Mouse (Mus musculus) embryonic facial prominence, embryonic 11.5 days (tissue): Measurements from ENCODE around the gene Lsamp. TPM values are rescaled to one million over a fixed set of nuclear protein-coding genes. Genes with fewer than 3 reads are reported as not detected.

Experiments used
- ATAC-seq: fragments of 200-750 bp; cut with Nextera tagmentation; replicated peaks from 2 replicates; pipeline ENCODE4 v1.8.0; 2017; ENCODE audit warnings: low read depth; ENCODE audit not compliant: insufficient number of reproducible peaks, low FRiP score, low TSS enrichment
- DNase-seq: peaks from one replicate; pipeline ENCODE4 v3.0.0-alpha.2; 2015; ENCODE audit warnings: low spot score
- H3K27ac ChIP-seq: fragments of 300-500 bp; sonication (generic); replicated peaks from 2 replicates; pipeline ENCODE4 v1.5.1; 2014; ENCODE audit warnings: mild to moderate bottlenecking, low read depth, low read length, control low read depth
- H3K27me3 ChIP-seq: fragments of 300-500 bp; sonication (generic); 2 replicates; pipeline ENCODE4 v1.6.1; 2014; ENCODE audit warnings: mild to moderate bottlenecking, low read length, moderate library complexity, mixed read lengths; ENCODE audit not compliant: control insufficient read depth, insufficient read depth
- H3K36me3 ChIP-seq: fragments of 300-500 bp; sonication (generic); replicated peaks from 2 replicates; pipeline ENCODE4 v1.6.1; 2014; ENCODE audit warnings: low read depth, mild to moderate bottlenecking, low read length, moderate library complexity, mixed read lengths; ENCODE audit not compliant: control insufficient read depth, insufficient read depth
- H3K4me1 ChIP-seq: fragments of 300-500 bp; sonication (generic); 2 replicates; pipeline ENCODE4 v1.6.1; 2014; ENCODE audit warnings: low read length, mixed read lengths; ENCODE audit not compliant: control insufficient read depth, insufficient read depth
- H3K4me2 ChIP-seq: fragments of 300-500 bp; sonication (generic); 2 replicates; pipeline ENCODE4 v1.6.1; 2014; ENCODE audit warnings: low read depth, mild to moderate bottlenecking, control low read depth, low read length, moderate library complexity
- H3K4me3 ChIP-seq: fragments of 300-500 bp; sonication (generic); 2 replicates; pipeline ENCODE4 v1.5.1; 2014; ENCODE audit warnings: low read depth, low read length, control low read depth
- H3K9ac ChIP-seq: fragments of 300-500 bp; sonication (generic); replicated peaks from 2 replicates; pipeline ENCODE4 v1.6.1; 2014; ENCODE audit warnings: mild to moderate bottlenecking, control low read depth, low read length
- H3K9me3 ChIP-seq: fragments of 300-500 bp; sonication (generic); replicated peaks from 2 replicates; pipeline ENCODE4 v1.6.1; 2016; ENCODE audit warnings: mild to moderate bottlenecking, low read length, inconsistent platforms, mixed read lengths; ENCODE audit not compliant: control insufficient read depth
- WGBS: fragments of 180-500 bp; shearing (Covaris S2); extraction: QIAGEN DNeasy Blood & Tissue Kit; methylation state at CpG from one replicate; pipeline ENCODE4 v1.1.7; 2014; 5-methylcytosine and 5-hydroxymethylcytosine counted together
- polyA plus RNA-seq: library from polyadenylated mRNA; unstranded; fragments of >200 nt; fragmentation: Nextera tagmentation; extraction: Ambion mirVana; gene quantifications from 2 replicates; pipeline ENCODE4 v1.2.1, GENCODE M21; 2014

The Lsamp gene
- polyA plus RNA-seq, 1 experiment from 2014 or later, result 5.7 TPM

GRCm38 (mm10) chr16:40841765-40842164, 857.6 kb downstream of the Lsamp start:
- no peak overlapping the region for H3K4me3 ChIP-seq
- no peaks in the 10 kb centered on the region for H3K9me3 ChIP-seq
- H3K9ac ChIP-seq, result no peak overlapping the region
- H3K27me3 ChIP-seq, result no peaks in the 10 kb centered on the region
- ATAC-seq (no peak), DNase-seq (no peak)
- WGBS, result 56% methylated on average over 1 of the region's 1 CpGs
- no peaks in the 10 kb centered on the region for H3K4me1 ChIP-seq
- H3K27ac ChIP-seq, result no peak overlapping the region
- H3K4me2 ChIP-seq, result no peak overlapping the region
- no peaks in the 10 kb centered on the region for H3K36me3 ChIP-seq

DNA sequence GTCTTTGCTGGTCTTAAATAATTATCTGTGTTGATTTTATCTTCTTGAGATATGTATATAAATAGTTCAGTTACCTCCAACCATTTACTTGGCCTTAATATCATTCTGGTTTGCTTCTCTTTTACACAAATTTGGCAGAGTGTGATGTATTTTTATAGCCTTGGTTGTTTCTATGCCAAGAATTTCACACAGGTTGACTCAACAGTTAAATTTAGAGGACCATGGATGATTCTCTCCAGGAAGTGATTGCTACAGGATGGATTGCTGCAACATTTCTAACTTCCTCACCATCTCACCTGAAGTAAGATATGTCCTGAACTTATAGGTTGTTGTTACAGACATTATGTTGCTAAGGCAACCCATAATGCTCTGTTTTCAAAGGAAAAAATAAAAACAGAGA, 882.6 kb downstream of the Lsamp start:
- H3K4me3 ChIP-seq, result no peak overlapping the region
- no peak overlapping the region for H3K9ac ChIP-seq
- no peak overlapping the region for H3K27ac ChIP-seq
- H3K4me1 ChIP-seq, result no peaks in the 10 kb centered on the region
- no peak overlapping the region for H3K4me2 ChIP-seq
- H3K36me3 ChIP-seq, result no peaks in the 10 kb centered on the region
- no peaks in the 10 kb centered on the region for H3K9me3 ChIP-seq
- ATAC-seq (no peak), DNase-seq (no peak)
- H3K27me3 ChIP-seq, result no peaks in the 10 kb centered on the region

- Histone ChIP-seq H3K4me2 (no peak overlapping the region), H3K36me3 (no peaks in the 10 kb centered on the region), H3K27ac (no peak overlapping the region), H3K9me3 (no peaks in the 10 kb centered on the region), H3K4me3 (no peak overlapping the region), H3K4me1 (no peaks in the 10 kb centered on the region), H3K9ac (no peak overlapping the region), H3K27me3 (no peaks in the 10 kb centered on the region)
- DNase-seq (no peak), ATAC-seq (no peak)
- 88% methylated on average over 4 of the region's 4 CpGs for WGBS
Observed at GRCm38 (mm10) chr16:40878301-40878700, 894.1 kb downstream of the Lsamp start.

- H3K9ac ChIP-seq, result no peak overlapping the region
- 75% methylated on average over 5 of the region's 5 CpGs for WGBS
- no peak overlapping the region for H3K4me3 ChIP-seq
- H3K27me3 ChIP-seq, result no peaks in the 10 kb centered on the region
- DNase-seq (no peak), ATAC-seq (no peak)
- H3K4me2 ChIP-seq, result no peak overlapping the region
- H3K36me3 ChIP-seq, result no peaks in the 10 kb centered on the region
- H3K9me3 ChIP-seq, result no peaks in the 10 kb centered on the region
- H3K27ac ChIP-seq, result no peak overlapping the region
- no peaks in the 10 kb centered on the region for H3K4me1 ChIP-seq
Observed at GRCm38 (mm10) chr16:40881942-40882341, 897.8 kb downstream of the Lsamp start.

DNA sequence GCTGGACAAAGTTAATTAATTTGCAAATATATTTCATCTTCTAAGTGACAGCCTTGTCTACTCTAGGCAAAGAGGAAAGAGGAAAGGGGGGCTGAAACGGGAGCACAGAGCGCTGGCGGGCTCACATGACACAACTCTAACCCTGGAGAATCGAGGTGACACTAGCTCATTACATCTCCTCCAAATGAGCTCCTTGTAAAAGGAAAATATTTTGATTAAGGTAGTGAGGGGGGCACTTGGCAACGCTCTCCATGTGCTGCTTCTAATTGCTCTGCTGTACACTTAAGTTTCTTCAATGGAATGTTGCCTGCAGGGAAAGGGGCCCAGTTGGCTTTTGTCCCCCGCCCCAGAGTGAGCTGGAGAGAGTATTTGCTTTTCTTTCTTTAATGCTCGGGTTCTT, 907.2 kb downstream of the Lsamp start:
- Histone ChIP-seq H3K4me2 (no peak overlapping the region), H3K27ac (no peak overlapping the region), H3K4me3 (no peak overlapping the region), H3K4me1 (no peaks in the 10 kb centered on the region), H3K27me3 (no peaks in the 10 kb centered on the region), H3K9ac (no peak overlapping the region), H3K9me3 (no peaks in the 10 kb centered on the region), H3K36me3 (no peaks in the 10 kb centered on the region)
- WGBS, result 18% methylated on average over 7 of the region's 7 CpGs
- ATAC-seq (peak; percentile 52), DNase-seq (peak; percentile 36)

- Histone ChIP-seq H3K4me3 (no peak overlapping the region), H3K27me3 (no peaks in the 10 kb centered on the region), H3K27ac (no peak overlapping the region), H3K4me1 (no peaks in the 10 kb centered on the region), H3K4me2 (no peak overlapping the region), H3K9me3 (no peaks in the 10 kb centered on the region), H3K36me3 (no peaks in the 10 kb centered on the region), H3K9ac (no peak overlapping the region)
- DNase-seq (no peak), ATAC-seq (no peak)
- 38% methylated on average over 4 of the region's 4 CpGs for WGBS
Observed at GRCm38 (mm10) chr16:40897768-40898327, 913.7 kb downstream of the Lsamp start.

GRCm38 (mm10) chr16:40907892-40908291, 923.7 kb downstream of the Lsamp start:
- no peak overlapping the region for H3K4me2 ChIP-seq
- H3K4me1 ChIP-seq, result no peaks in the 10 kb centered on the region
- H3K27ac ChIP-seq, result no peak overlapping the region
- H3K27me3 ChIP-seq, result no peaks in the 10 kb centered on the region
- no peaks in the 10 kb centered on the region for H3K36me3 ChIP-seq
- ATAC-seq (no peak), DNase-seq (no peak)
- WGBS, result 70% methylated on average over 1 of the region's 1 CpGs
- no peak overlapping the region for H3K4me3 ChIP-seq
- H3K9me3 ChIP-seq, result no peaks in the 10 kb centered on the region
- no peak overlapping the region for H3K9ac ChIP-seq

GRCm38 (mm10) chr16:40914141-40914540, 930.0 kb downstream of the Lsamp start:
- Histone ChIP-seq H3K4me2 (no peak overlapping the region), H3K4me1 (no peaks in the 10 kb centered on the region), H3K4me3 (no peak overlapping the region), H3K9ac (no peak overlapping the region), H3K27me3 (no peaks in the 10 kb centered on the region), H3K36me3 (no peaks in the 10 kb centered on the region), H3K9me3 (no peaks in the 10 kb centered on the region), H3K27ac (no peak overlapping the region)
- ATAC-seq (no peak), DNase-seq (no peak)
- 86% methylated on average over 2 of the region's 2 CpGs for WGBS
